Mouse (Mus musculus) hindbrain, postnatal 0 days (tissue): ENCODE results near the gene Hrh2. TPM values are rescaled to one million over a fixed set of nuclear protein-coding genes. Genes with fewer than 3 reads are reported as not detected.

ENCODE experiments used
- ATAC-seq: fragments of 200-750 bp; cut with Nextera tagmentation; 2 replicates; pipeline ENCODE4 v1.8.0; 2017; ENCODE audit warnings: mild to moderate bottlenecking, moderate TSS enrichment, moderate library complexity
- DNase-seq: peaks from one replicate; pipeline ENCODE4 v3.0.0-alpha.2; 2015; ENCODE audit warnings: low spot score
- H3K27ac ChIP-seq: fragments of 300-500 bp; sonication (generic); 2 replicates; pipeline ENCODE4 v1.5.1; 2014; ENCODE audit warnings: mild to moderate bottlenecking
- H3K27me3 ChIP-seq: fragments of 300-500 bp; sonication (generic); 2 replicates; pipeline ENCODE4 v1.6.1; 2014; ENCODE audit warnings: low read length, mixed read lengths; ENCODE audit not compliant: insufficient read depth
- H3K36me3 ChIP-seq: fragments of 300-500 bp; sonication (generic); 2 replicates; pipeline ENCODE4 v1.6.1; 2014; ENCODE audit warnings: low read length, mixed read lengths; ENCODE audit not compliant: insufficient read depth
- H3K4me1 ChIP-seq: fragments of 300-500 bp; sonication (generic); 2 replicates; pipeline ENCODE4 v1.6.1; 2014; ENCODE audit warnings: antibody characterized with exemption, low read length, mixed read lengths; ENCODE audit not compliant: insufficient read depth
- H3K4me2 ChIP-seq: fragments of 300-500 bp; sonication (generic); 2 replicates; pipeline ENCODE4 v1.6.1; 2014; ENCODE audit warnings: low read depth, mild to moderate bottlenecking, low read length, moderate library complexity, mixed read lengths
- H3K4me3 ChIP-seq: fragments of 300-500 bp; sonication (generic); 2 replicates; pipeline ENCODE4 v1.5.1; 2014; ENCODE audit warnings: low read length
- H3K9ac ChIP-seq: fragments of 300-500 bp; sonication (generic); replicated peaks from 2 replicates; pipeline ENCODE4 v1.6.1; 2014; ENCODE audit warnings: mild to moderate bottlenecking, low read length, moderate library complexity, mixed read lengths
- H3K9me3 ChIP-seq: fragments of 300-500 bp; sonication (generic); 2 replicates; pipeline ENCODE4 v1.6.1; 2016; ENCODE audit warnings: low read length, mixed read lengths
- CTCF ChIP-seq: IDR thresholded peaks from 2 replicates; pipeline ENCODE4 v1.5.1; 2016; ENCODE audit warnings: antibody characterized with exemption, control low read depth, low read depth
- WGBS: fragments of 180-500 bp; shearing (Covaris S2); extraction: QIAGEN DNeasy Blood & Tissue Kit; methylation state at CpG from one replicate; pipeline ENCODE4 v1.1.7; 2014; 5-methylcytosine and 5-hydroxymethylcytosine counted together
- polyA plus RNA-seq: library from polyadenylated mRNA; unstranded; fragments of >200 nt; fragmentation: Nextera tagmentation; extraction: Ambion mirVana; gene quantifications from 2 replicates; pipeline ENCODE4 v1.2.1, GENCODE M21; 2015
- total RNA-seq: library from RNA; depleted of rRNA; stranded (reverse); fragments of >200 nt; gene quantifications from 2 replicates; pipeline ENCODE4 v1.2.3, GENCODE M21; 2014

The Hrh2 gene
- total and polyA plus RNA-seq, 2 experiments from 2014 or later, result 0.98 to 2.9 TPM

DNA sequence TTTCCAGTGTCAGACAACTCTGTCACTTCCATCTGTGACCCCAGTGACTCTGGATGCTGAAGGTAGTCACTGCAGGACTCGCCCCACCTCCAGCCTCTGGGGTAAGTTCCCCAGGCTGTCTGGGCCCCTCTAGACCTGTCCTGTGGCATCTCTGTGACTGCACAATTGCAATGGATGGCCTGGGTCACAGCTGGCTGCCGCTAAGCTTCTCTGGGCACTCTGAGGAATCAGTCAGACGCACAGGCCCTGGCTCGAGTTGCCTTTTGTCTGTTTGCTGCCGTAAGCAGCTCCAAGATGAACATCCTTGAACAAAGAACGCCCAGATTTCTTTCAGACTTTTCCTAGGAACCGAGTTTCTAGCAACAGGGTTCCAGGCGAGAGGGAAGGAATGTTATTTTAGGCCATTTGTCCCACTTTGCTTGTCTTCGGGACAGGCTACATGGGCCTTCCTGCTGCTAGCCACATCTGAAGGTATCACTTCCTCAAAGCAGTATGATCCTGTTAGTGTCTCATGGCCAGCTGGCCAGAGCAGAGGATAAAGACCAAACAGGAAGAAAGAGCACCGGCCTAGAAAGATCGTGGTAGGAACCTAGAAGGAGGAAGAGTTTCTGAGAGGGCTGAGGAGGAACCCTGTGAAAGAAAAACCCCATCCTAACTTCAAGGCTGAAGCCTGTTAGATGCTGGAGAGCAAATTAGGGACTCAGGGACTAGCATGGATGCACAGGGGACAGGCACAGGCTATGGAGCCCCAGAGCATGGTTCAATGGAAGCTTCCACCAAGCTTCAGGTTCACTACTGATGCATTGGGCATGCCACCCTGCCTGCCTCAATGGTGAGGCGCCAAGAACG is 31.2 kb downstream of the Hrh2 start:
- DNase-seq (no peak), ATAC-seq (no peak)
- no peak for TF ChIP-seq CTCF
- Histone ChIP-seq H3K4me3 (no peak overlapping the region), H3K9me3 (no peaks in the 10 kb centered on the region), H3K4me2 (no peak overlapping the region), H3K9ac (no peak overlapping the region), H3K27ac (no peak overlapping the region), H3K27me3 (no peaks in the 10 kb centered on the region), H3K36me3 (no peaks in the 10 kb centered on the region), H3K4me1 (no peaks in the 10 kb centered on the region)
- 54% methylated on average over 13 of the region's 13 CpGs for WGBS

DNA sequence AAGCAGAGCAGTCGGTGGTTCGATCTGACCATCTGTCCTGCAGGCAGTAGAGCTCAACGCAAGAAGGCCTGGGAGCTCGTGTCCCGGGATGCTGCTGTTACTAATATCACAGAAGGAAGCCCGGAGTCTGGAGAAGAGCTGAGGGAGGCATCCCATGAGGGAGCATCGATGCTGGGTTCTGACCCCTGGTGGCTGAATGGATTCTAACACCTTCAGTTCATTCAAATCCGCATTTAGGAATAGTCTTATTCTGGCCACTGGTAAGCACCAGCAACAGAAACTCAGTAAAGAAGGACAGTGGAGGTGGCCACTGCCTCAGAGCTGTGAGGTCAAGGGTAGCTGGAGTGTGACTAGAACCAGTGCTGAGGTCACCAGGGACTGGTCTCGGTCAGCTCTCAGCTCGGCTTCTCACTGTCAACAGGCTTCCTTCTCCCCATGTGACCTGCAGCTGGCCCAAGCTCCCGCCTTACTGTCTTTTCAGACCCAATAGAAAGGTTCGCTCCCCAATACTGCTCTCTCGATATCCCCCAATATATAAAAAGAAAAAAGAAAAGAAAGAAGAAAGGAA is 36.1 kb downstream of the Hrh2 start:
- Histone ChIP-seq H3K36me3 (no peaks in the 10 kb centered on the region), H3K27me3 (no peaks in the 10 kb centered on the region), H3K4me1 (no peaks in the 10 kb centered on the region), H3K9me3 (no peaks in the 10 kb centered on the region), H3K9ac (no peak overlapping the region), H3K27ac (no peak overlapping the region), H3K4me3 (no peak overlapping the region), H3K4me2 (0 out of 2 replicates have a peak overlapping the region, but pooled peaks have one; percentile 8)
- ATAC-seq (peak; percentile 76; the same call in 1 of the 2 replicates), DNase-seq (peak; percentile 83)
- TF ChIP-seq CTCF, result peak; percentile 80
- WGBS, result 22% methylated on average over 13 of the region's 13 CpGs

DNA sequence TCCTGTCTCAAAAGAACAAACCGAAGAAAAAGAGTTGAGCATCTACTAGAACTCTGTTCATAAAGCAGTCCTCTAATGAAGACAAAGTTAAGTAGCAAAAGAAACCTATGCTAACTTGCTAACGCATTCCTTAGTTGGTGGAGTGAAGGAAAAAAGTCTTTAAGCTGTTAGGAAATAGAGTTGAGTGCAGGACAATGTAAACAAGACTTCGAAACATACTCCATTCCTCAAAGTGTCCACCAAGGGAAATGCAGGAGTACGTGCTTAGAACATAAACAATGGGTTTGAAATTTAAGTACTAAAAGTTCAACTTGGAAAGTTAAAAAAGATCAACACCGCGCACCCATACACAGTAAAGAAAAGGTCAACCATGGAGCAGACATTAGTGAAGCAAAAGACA is 38.2 kb downstream of the Hrh2 start:
- ATAC-seq, result no peak
- no peaks in the 10 kb centered on the region for H3K4me1 ChIP-seq
- no peak overlapping the region for H3K4me3 ChIP-seq
- no peak overlapping the region for H3K27ac ChIP-seq
- no peaks in the 10 kb centered on the region for H3K36me3 ChIP-seq
- TF ChIP-seq CTCF, result no peak
- DNase-seq, result no peak
- no peak overlapping the region for H3K9ac ChIP-seq
- no peak overlapping the region for H3K4me2 ChIP-seq
- H3K9me3 ChIP-seq, result no peaks in the 10 kb centered on the region
- WGBS, result 94% methylated on average over 6 of the region's 6 CpGs
- no peaks in the 10 kb centered on the region for H3K27me3 ChIP-seq

DNA sequence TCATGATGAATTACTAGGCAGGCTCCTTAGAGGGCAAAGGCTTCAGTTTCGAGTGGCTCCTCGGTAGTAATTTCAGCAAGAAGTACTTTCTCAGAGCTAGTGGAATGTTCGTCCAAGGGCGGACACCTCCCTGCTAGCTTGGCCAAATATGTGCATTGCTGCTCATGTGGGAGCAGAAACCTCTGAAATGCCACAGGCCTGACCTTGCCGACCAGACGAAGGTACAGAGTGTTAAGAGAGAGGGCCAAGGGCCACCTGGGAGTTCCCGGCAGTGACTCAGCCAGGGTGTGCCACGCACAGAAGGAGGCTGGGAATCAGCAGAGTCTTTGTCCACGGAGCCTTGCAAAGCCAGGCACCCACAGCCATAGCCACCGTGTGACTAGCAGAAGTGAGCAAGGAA is 39.9 kb downstream of the Hrh2 start:
- TF ChIP-seq CTCF, result no peak
- ATAC-seq (no peak), DNase-seq (no peak)
- Histone ChIP-seq H3K4me2 (no peak overlapping the region), H3K36me3 (no peaks in the 10 kb centered on the region), H3K27me3 (no peaks in the 10 kb centered on the region), H3K4me3 (no peak overlapping the region), H3K4me1 (no peaks in the 10 kb centered on the region), H3K9ac (no peak overlapping the region), H3K9me3 (no peaks in the 10 kb centered on the region), H3K27ac (no peak overlapping the region)
- WGBS, result 81% methylated on average over 10 of the region's 10 CpGs

DNA sequence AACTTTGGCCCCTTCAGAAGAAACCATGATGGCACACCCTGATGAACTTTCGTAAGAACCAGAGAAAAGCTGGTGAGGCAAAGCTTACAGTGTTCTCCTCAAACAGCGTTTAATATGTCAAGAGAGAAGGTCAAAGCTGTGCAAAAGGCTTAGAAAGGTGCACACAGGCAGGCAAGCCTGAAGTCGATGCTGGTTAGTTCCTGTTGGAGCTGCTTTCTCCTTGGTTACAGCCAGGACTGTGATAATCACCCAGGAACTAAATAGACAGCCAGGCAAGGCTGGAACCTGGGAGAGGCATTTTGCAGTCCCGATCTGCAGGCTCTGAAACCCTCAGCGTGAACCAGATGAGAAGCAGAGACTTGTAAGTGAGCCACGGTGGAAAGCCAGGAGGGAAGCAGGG is 45.6 kb downstream of the Hrh2 start:
- Histone ChIP-seq H3K27ac (no peak overlapping the region), H3K4me3 (no peak overlapping the region), H3K9ac (no peak overlapping the region), H3K4me2 (no peak overlapping the region), H3K4me1 (0 out of 2 replicates have a peak, but pooled peaks cover 4% of the 10 kb centered on the region), H3K36me3 (no peaks in the 10 kb centered on the region), H3K27me3 (no peaks in the 10 kb centered on the region), H3K9me3 (no peaks in the 10 kb centered on the region)
- TF ChIP-seq CTCF, result no peak
- ATAC-seq (no peak), DNase-seq (no peak)
- WGBS, result 72% methylated on average over 6 of the region's 6 CpGs

DNA sequence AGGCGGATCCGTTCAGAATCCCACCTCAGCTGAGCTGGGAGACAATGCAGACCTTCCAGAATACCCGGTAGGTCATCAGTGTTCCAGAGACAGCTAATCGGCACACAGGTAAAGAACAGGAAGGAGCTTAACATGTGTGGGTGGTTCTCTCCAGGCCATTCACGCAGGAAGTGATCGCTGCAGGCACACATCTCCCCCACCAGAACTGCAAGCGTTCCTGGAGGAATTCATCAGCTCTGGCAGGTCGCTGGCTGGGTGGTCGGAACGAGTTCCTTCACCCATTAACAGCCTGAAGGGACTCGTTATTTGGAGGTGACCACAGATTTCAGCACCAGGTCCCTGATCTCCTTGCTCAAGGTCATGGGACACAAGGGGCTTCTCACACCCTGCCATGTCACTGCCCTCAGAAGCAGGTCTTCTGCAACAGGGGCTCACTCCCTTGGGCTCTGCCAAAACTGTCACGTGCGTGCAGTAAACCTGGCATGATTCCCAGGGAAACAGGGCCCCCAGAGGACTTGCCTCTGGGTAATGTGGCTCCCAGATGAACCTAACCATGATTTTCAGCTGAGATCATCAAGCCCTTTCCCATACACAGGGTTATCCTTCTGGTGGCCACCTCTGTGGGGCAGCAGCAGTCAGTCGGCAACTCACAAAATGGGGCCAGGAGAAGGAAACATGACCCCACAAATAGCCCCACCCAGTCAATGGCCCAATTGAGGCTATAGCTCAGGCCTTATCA is 46.8 kb downstream of the Hrh2 start:
- Histone ChIP-seq H3K27me3 (no peaks in the 10 kb centered on the region), H3K4me2 (no peak overlapping the region), H3K9me3 (no peaks in the 10 kb centered on the region), H3K27ac (no peak overlapping the region), H3K36me3 (no peaks in the 10 kb centered on the region), H3K4me1 (0 out of 2 replicates have a peak, but pooled peaks cover 4% of the 10 kb centered on the region), H3K4me3 (no peak overlapping the region), H3K9ac (no peak overlapping the region)
- no peak for ATAC-seq
- 48% methylated on average over 14 of the region's 14 CpGs for WGBS
- TF ChIP-seq CTCF, result no peak
- peak; percentile 57 for DNase-seq
